Mouse (Mus musculus) lung, embryonic 15.5 days (tissue): Measurements from ENCODE around the gene Inpp5d. TPM values are rescaled to one million over a fixed set of nuclear protein-coding genes. Genes with fewer than 3 reads are reported as not detected.

Experiments used
- ATAC-seq: fragments of 200-750 bp; cut with Nextera tagmentation; 2 replicates; pipeline ENCODE4 v1.8.0; 2017; ENCODE audit warnings: moderate number of reproducible peaks, borderline replicate concordance; ENCODE audit not compliant: low FRiP score, low TSS enrichment; ENCODE audit errors: extremely low read depth
- H3K27ac ChIP-seq: fragments of 300-500 bp; sonication (generic); 2 replicates; pipeline ENCODE4 v1.5.1; 2015; ENCODE audit warnings: moderate library complexity, mild to moderate bottlenecking, inconsistent platforms
- H3K27me3 ChIP-seq: fragments of 300-500 bp; sonication (generic); 2 replicates; pipeline ENCODE4 v1.6.1; 2015; ENCODE audit warnings: inconsistent platforms
- H3K36me3 ChIP-seq: fragments of 300-500 bp; sonication (generic); 2 replicates; pipeline ENCODE4 v1.6.1; 2015; ENCODE audit warnings: inconsistent platforms
- H3K4me1 ChIP-seq: fragments of 300-500 bp; sonication (generic); 2 replicates; pipeline ENCODE4 v1.6.1; 2015; ENCODE audit warnings: inconsistent platforms
- H3K4me2 ChIP-seq: fragments of 300-500 bp; sonication (generic); 2 replicates; pipeline ENCODE4 v1.6.1; 2015; ENCODE audit warnings: inconsistent platforms, mild to moderate bottlenecking, moderate library complexity
- H3K4me3 ChIP-seq: fragments of 300-500 bp; sonication (generic); 2 replicates; pipeline ENCODE4 v1.5.1; 2015; ENCODE audit warnings: mild to moderate bottlenecking, inconsistent platforms
- H3K9ac ChIP-seq: fragments of 300-500 bp; sonication (generic); 2 replicates; pipeline ENCODE4 v1.6.1; 2015; ENCODE audit warnings: inconsistent platforms
- H3K9me3 ChIP-seq: fragments of 300-500 bp; sonication (generic); 2 replicates; pipeline ENCODE4 v1.6.1; 2016; ENCODE audit warnings: inconsistent platforms
- WGBS: fragments of 180-500 bp; shearing (Covaris S2); methylation state at CpG from one replicate; pipeline ENCODE4 v1.1.7; 2015; 5-methylcytosine and 5-hydroxymethylcytosine counted together
- polyA plus RNA-seq: library from polyadenylated mRNA; unstranded; fragments of >200 nt; fragmentation: Nextera tagmentation; extraction: Ambion mirVana; gene quantifications from 2 replicates; pipeline ENCODE4 v1.2.1, GENCODE M21; 2015

Gene Inpp5d
- polyA plus RNA-seq, 1 experiment from 2014 or later, result 11.8 TPM

DNA sequence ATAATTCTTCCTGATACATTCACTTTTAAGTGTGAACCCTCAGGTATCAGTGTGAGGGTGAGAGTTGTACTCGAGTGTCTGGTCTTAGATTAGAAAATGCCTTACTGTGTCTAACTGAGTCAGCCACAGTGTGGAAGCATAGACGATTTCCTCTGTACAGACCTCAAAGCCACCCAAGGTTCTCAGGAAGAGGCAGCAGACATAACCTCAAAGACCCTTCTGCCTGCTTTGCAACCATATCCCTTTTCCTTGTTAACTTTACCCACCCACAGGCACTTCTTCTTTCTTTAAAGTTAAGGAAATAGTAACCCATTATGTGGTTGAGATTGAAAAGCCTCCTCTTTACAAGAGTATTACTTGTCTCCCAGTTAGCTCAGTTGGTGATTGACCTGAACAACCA lies 145.6 kb downstream of the Inpp5d start:
- no peaks in the 10 kb centered on the region for H3K27me3 ChIP-seq

DNA sequence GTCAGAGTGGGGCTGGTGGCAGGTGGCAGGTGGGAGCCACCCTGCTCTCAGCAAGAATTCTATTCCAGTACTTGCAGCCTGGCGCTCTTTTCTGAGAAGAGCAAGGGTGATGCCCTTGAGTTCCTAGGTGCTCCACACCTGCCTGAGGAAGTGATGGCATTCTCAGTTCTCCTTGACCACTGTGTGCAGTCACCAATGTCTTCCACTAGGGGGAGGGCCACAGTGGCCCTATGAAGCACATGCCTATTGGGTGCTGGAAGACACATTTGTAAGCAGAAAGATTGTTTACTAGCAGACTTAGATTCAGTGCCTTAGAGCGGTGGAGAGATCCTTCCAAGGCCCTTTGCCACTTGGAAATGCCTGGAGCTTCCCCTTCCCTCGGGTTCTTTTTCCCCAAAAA lies 146.1 kb downstream of the Inpp5d start:
- H3K4me1 ChIP-seq, result no peaks in the 10 kb centered on the region
- peaks cover 88% of the 10 kb centered on the region for H3K36me3 ChIP-seq
- no peak overlapping the region for H3K4me2 ChIP-seq
- H3K27ac ChIP-seq, result no peak overlapping the region
- H3K9ac ChIP-seq, result no peak overlapping the region
- ATAC-seq, result no peak
- no peaks in the 10 kb centered on the region for H3K9me3 ChIP-seq
- 80% methylated on average over 3 of the region's 3 CpGs for WGBS
- no peaks in the 10 kb centered on the region for H3K27me3 ChIP-seq
- H3K4me3 ChIP-seq, result no peak overlapping the region

More for the DNA sequence above, 145.6 kb downstream of the Inpp5d start:
- peaks cover 86% of the 10 kb centered on the region for H3K36me3 ChIP-seq
- no peak for ATAC-seq
- H3K9me3 ChIP-seq, result no peaks in the 10 kb centered on the region
- no peak overlapping the region for H3K9ac ChIP-seq
- no peak overlapping the region for H3K4me3 ChIP-seq
- H3K4me1 ChIP-seq, result no peaks in the 10 kb centered on the region
- H3K4me2 ChIP-seq, result no peak overlapping the region
- WGBS, result 88% methylated on average over 2 of the region's 2 CpGs
- no peak overlapping the region for H3K27ac ChIP-seq

DNA sequence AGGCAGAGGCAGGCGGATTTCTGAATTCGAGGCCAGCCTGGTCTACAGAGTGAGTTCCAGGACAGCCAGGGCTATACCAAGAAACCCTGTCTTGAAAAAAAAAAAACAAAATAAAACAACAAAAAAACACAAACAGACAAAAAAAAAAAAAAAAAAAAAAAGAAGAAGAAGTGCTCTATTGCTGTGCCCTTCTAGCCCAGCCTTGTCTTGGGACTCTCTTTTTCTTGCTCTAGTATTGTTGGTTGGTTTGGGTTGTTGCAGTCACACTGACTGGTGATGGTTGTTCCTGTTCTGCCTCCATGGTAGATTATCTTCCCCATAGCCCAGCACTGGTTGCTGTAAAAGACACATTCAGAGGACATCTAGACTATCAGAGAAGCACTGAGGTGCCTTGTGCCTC lies 149.2 kb downstream of the Inpp5d start:
- Histone ChIP-seq H3K4me3 (no peak overlapping the region), H3K27me3 (no peaks in the 10 kb centered on the region), H3K27ac (no peak overlapping the region), H3K9ac (no peak overlapping the region), H3K9me3 (no peaks in the 10 kb centered on the region), H3K4me2 (no peak overlapping the region), H3K36me3 (peaks cover 87% of the 10 kb centered on the region), H3K4me1 (no peaks in the 10 kb centered on the region)
- ATAC-seq, result no peak
- 98% methylated on average over 2 of the region's 2 CpGs for WGBS

Other genes with a start within 250 kb of the Inpp5d start
- gene Kcnj13, start 225.6 kb upstream of the Inpp5d start, polyA plus RNA-seq, result 6.0 and 6.1 TPM in 2 replicates
- gene Snorc, start 150.0 kb upstream of the Inpp5d start, polyA plus RNA-seq, result not detected in 2 replicates
- 2.9 TPM in 2 replicates for gene Neu2, start 110.4 kb upstream of the Inpp5d start, polyA plus RNA-seq
- 3.6 and 3.8 TPM in 2 replicates for gene Ngef, start 46.4 kb upstream of the Inpp5d start, polyA plus RNA-seq
- 26.2 and 28.9 TPM in 2 replicates for gene Atg16l1, start 135.6 kb downstream of the Inpp5d start, polyA plus RNA-seq
- gene Sag, start 183.4 kb downstream of the Inpp5d start, polyA plus RNA-seq, result 1.2 and 1.3 TPM in 2 replicates
- 29.6 and 33.5 TPM in 2 replicates for gene Dgkd, start 233.0 kb downstream of the Inpp5d start, polyA plus RNA-seq